Mouse (Mus musculus): ENCODE measurements around the gene Tnrc6b. TPM values are rescaled to one million over a fixed set of nuclear protein-coding genes. Genes with fewer than 3 reads are reported as not detected.

The Tnrc6b gene
- polyA plus RNA-seq, 1 experiment from 2014 or later = 20.7 TPM

DNA sequence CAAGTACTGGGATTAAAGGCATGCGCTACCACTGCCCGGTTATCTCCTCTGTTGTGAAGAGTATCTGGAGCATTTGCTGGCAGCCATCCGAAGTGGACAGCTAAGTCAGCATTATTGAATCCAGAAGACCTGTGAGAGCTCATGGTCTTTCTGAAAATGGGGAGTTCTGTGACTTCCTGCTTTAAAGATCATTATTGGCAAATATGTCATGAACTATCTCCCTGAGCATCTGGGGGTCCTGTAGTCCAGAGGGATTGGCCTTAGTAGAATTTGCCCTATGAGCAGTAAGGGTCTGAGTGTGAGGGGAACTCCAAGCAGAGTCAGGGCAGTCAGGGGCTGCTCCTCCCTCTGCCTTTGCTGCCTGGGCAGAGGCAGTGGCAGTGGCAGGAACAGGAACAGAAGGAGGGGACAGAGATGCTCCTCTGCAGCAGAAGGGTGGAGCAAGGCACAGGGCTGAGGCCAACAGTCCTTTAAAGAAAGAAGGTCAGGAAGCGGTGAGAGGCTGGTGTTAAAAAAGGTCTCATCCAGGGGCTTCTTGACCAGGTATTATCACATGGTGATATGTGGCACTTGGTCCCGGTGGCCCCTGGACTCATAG, 69.1 kb downstream of the Tnrc6b start:
- H3K9ac ChIP-seq = no peak overlapping the region
- no peak overlapping the region for H3K4me3 ChIP-seq (replicated peaks)
- ATAC-seq = no peak
- no peaks in the 10 kb centered on the region for H3K36me3 ChIP-seq
- no peaks in the 10 kb centered on the region for H3K9me3 ChIP-seq
- H3K27ac ChIP-seq = no peak overlapping the region
- 92% methylated on average over 5 of the region's 5 CpGs for WGBS
- no peaks in the 10 kb centered on the region for H3K27me3 ChIP-seq (replicated peaks)
- H3K4me1 ChIP-seq (replicated peaks) = peaks cover 6% of the 10 kb centered on the region
- H3K4me2 ChIP-seq (replicated peaks) = no peak overlapping the region

DNA sequence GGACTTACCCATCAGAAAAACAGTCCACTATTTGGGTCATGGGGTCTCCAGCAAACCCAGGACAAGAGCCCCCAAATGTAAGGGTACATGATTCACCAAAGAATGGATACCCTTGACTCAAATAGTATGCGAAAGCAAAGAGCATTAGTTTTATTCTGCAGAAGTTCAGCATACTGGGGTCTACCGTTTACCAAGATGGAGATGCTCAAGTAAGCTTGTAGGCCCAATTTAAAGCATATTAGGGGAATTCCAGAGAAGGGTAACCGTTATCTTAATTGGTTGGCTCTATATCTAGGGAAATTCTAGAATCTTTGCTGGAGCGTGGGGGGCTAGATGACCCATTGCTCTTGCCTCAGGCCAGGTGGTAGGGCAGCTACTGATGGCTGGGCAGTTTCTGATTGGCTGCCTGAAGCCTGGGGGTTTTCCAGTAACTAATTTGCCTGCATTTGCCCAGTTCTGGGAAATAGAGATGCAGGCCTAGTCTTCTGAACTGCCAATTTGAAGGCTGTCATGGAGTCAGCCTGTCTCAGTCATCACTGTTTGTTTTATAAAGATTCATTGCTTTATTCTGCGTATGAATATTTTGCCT, 70.2 kb downstream of the Tnrc6b start:
- Histone ChIP-seq H3K4me1 (replicated peaks) (peaks cover 6% of the 10 kb centered on the region), H3K4me2 (replicated peaks) (no peak overlapping the region), H3K4me3 (replicated peaks) (no peak overlapping the region), H3K9me3 (no peaks in the 10 kb centered on the region), H3K27ac (no peak overlapping the region), H3K27me3 (replicated peaks) (no peaks in the 10 kb centered on the region), H3K9ac (no peak overlapping the region), H3K36me3 (no peaks in the 10 kb centered on the region)
- ATAC-seq = no peak
- 87% methylated on average over 5 of the region's 5 CpGs for WGBS

DNA sequence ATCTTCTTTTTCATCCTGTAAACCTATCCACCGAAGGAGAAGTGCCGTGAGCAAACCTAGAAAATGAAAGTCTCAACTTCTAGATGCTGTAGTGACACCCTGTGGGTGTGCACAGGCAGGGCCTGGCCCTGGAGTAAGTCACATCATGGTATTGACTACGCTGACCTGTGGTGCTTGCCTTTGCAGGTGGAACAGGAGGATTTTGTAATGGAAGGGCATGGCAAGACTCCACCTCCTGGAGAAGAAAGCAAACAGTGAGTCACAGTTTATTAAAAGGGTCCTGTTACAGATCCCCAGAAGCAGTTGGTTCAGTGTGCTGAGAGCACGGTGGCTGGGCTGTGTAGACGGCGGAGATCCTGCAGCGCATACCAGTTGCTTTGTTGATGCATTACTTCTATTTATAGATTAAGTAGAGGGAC, 73.4 kb downstream of the Tnrc6b start:
- Histone ChIP-seq H3K27me3 (replicated peaks) (no peaks in the 10 kb centered on the region), H3K4me1 (replicated peaks) (peaks cover 6% of the 10 kb centered on the region), H3K4me2 (replicated peaks) (peak overlapping the region; percentile 24; the same call in 1 of the 2 replicates), H3K9me3 (no peaks in the 10 kb centered on the region), H3K4me3 (replicated peaks) (no peak overlapping the region), H3K36me3 (no peaks in the 10 kb centered on the region), H3K9ac (no peak overlapping the region), H3K27ac (no peak overlapping the region)
- 32% methylated on average over 7 of the region's 7 CpGs for WGBS
- peak; percentile 91 for ATAC-seq

DNA sequence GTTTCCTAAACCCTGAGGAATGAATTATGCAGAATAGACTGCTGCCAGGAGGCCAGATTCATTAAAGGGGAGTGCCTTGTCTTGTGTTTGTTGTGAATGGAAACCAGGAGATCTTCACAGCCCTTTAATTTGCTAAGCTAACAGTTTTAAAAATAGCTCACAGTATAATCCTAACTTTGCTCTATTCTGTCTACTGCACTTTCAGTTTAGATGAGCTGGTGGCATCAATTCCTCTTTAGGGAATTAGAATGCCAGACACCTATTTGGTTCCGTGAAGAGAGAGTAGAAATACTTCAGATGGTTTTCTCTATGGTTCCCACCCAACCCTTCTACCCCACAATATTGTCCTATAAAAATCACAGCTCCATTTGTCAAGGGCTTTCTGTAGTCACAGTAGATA, 74.6 kb downstream of the Tnrc6b start:
- no peak overlapping the region for H3K4me2 ChIP-seq (replicated peaks)
- H3K9ac ChIP-seq = no peak overlapping the region
- no peak overlapping the region for H3K27ac ChIP-seq
- no peaks in the 10 kb centered on the region for H3K36me3 ChIP-seq
- ATAC-seq = no peak
- H3K4me3 ChIP-seq (replicated peaks) = no peak overlapping the region
- no peaks in the 10 kb centered on the region for H3K9me3 ChIP-seq
- H3K27me3 ChIP-seq (replicated peaks) = no peaks in the 10 kb centered on the region
- H3K4me1 ChIP-seq (replicated peaks) = peaks cover 6% of the 10 kb centered on the region
- 76% methylated on average over 1 of the region's 1 CpGs for WGBS

DNA sequence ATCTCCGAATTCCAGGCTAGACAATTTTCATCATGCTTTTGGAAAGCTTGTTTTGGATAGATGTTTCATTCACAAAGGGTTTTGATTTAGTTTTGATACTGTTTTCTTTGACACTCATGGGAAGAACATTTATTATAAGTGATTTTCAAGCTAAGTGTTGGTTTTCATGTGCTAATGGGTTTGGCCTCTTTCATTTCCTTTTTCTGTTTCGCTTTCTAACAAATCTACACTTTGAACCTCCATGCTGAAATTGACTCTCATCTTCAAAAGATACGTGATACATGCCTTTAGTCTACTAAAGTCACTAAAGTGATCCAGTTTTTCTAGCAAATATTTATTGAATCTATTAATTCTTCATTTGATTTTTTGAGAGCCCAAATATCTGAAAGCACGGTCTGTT, 76.6 kb downstream of the Tnrc6b start:
- Histone ChIP-seq H3K4me2 (replicated peaks) (no peak overlapping the region), H3K4me3 (replicated peaks) (no peak overlapping the region), H3K9ac (no peak overlapping the region), H3K9me3 (no peaks in the 10 kb centered on the region), H3K27me3 (replicated peaks) (no peaks in the 10 kb centered on the region), H3K27ac (no peak overlapping the region), H3K36me3 (no peaks in the 10 kb centered on the region), H3K4me1 (replicated peaks) (peaks cover 6% of the 10 kb centered on the region)
- ATAC-seq = no peak
- 92% methylated on average over 4 of the region's 4 CpGs for WGBS

DNA sequence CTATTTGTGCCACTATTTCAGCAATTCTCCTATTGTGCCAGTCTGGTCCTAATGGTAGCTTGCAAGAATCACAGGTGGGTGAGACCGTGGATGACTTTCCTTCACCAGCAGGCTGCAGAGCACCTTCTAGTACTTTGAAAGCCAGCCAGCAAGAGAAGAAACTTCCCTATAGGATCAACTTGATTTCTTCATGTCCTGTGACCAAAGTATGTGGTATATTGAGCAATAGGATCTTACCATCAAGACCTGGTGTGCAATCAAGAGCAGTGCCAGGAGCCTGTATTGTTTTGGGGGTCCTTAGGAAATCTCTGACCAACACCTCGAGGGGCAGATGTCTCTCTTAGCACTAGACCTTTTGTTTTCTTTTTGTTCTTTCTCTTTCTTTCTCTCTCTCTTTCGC, 81.4 kb downstream of the Tnrc6b start:
- no peak overlapping the region for H3K4me3 ChIP-seq (replicated peaks)
- no peak overlapping the region for H3K4me2 ChIP-seq (replicated peaks)
- 79% methylated on average over 3 of the region's 3 CpGs for WGBS
- H3K36me3 ChIP-seq = no peaks in the 10 kb centered on the region
- no peak overlapping the region for H3K9ac ChIP-seq
- no peak overlapping the region for H3K27ac ChIP-seq
- H3K9me3 ChIP-seq = no peaks in the 10 kb centered on the region
- no peaks in the 10 kb centered on the region for H3K27me3 ChIP-seq (replicated peaks)
- H3K4me1 ChIP-seq (replicated peaks) = peaks cover 2% of the 10 kb centered on the region; the same call in 1 of the 2 replicates
- no peak for ATAC-seq

DNA sequence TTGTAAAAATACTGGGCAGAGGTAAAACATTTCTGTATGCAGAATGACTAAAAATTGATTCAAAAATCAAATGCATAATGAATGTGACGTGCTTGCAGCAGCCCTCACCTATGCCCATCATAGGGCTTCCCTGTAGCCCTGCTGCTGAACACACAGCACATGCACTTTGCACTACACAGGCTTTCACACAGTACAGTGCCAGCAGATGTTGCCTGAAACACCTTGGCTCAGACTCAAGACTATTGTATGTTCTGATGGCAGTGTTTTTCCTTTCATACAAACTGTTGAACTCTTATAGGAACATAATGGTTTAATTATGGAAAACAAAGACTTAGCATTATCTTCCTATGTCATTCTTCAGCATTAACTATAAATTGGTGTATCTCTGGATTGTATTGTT, 84.0 kb downstream of the Tnrc6b start:
- H3K9me3 ChIP-seq = no peaks in the 10 kb centered on the region
- no peak overlapping the region for H3K9ac ChIP-seq
- no peak overlapping the region for H3K4me3 ChIP-seq (replicated peaks)
- WGBS = 93% methylated on average over 1 of the region's 1 CpGs
- no peak overlapping the region for H3K4me2 ChIP-seq (replicated peaks)
- H3K27me3 ChIP-seq (replicated peaks) = no peaks in the 10 kb centered on the region
- no peak overlapping the region for H3K27ac ChIP-seq
- ATAC-seq = no peak
- H3K36me3 ChIP-seq = no peaks in the 10 kb centered on the region
- peaks cover 5% of the 10 kb centered on the region; the same call in 1 of the 2 replicates for H3K4me1 ChIP-seq (replicated peaks)

DNA sequence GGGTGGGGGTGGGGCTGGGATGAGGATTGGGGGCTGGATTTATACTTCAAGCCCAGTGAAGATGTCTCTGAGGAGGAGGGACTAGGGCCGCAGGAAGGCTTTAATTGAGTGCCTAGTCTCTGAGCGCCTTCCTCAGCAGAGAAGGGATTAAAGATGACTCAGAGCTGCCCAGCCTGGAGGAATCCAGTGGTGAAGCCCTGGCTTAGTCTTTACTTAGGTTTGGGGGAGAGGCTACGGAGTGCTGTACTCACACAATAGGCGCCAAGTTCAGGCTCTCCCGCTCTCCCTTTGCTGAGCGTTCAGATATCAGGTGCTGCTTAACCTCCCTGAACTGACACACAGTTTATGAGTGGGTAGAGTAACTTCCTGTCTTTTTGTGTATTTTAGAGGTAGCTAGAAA, 86.6 kb downstream of the Tnrc6b start:
- ATAC-seq = peak; percentile 79
- Histone ChIP-seq H3K4me3 (replicated peaks) (peak overlapping the region; percentile 49), H3K9me3 (no peaks in the 10 kb centered on the region), H3K9ac (peak overlapping the region; percentile 45), H3K27me3 (replicated peaks) (no peaks in the 10 kb centered on the region), H3K4me1 (replicated peaks) (peaks cover 16% of the 10 kb centered on the region), H3K4me2 (replicated peaks) (peak overlapping the region; percentile 63), H3K36me3 (no peaks in the 10 kb centered on the region), H3K27ac (peak overlapping the region; percentile 75)
- 1% methylated on average over 6 of the region's 6 CpGs for WGBS

DNA sequence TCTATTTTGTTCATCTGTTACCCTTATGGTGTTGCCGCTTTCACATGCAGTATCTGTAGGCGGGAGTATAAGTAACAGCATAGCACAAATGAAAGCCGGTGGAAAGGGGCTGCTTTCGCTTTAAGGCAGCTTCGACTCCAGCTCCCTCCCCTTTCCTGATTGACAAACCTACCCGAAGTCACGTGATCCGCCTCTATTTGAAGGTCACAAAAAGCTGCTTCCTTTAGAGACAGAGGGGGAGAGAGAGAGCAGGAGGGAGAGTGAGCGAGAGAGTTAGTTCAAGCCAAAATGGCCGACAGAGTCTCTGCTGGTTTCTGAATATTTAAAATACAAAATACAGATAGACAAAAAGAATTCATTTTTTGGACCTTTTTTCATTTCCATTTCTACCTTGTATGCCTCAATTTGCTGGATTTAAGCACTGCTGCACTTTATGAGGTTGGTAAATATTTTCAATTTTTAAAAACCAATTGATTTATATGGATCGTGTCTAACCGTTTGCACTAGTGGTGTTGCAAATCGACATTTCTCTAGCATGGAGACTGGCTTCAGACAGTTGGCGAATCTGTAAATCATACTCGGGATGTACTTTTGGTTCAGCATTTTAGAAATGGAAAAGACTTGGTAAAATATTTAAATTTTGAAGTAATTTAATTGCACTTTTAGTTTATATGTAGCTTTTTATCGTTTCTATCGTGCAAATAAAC, 87.4 kb downstream of the Tnrc6b start:
- H3K4me3 ChIP-seq (replicated peaks) = peak overlapping the region; percentile 49
- peak overlapping the region; percentile 75; the same call in 1 of the 2 replicates for H3K27ac ChIP-seq
- peak; percentile 91 for ATAC-seq
- H3K36me3 ChIP-seq = no peaks in the 10 kb centered on the region
- H3K9ac ChIP-seq = peak overlapping the region; percentile 64
- no peaks in the 10 kb centered on the region for H3K27me3 ChIP-seq (replicated peaks)
- no peaks in the 10 kb centered on the region for H3K9me3 ChIP-seq
- H3K4me2 ChIP-seq (replicated peaks) = peak overlapping the region; percentile 63
- peaks cover 16% of the 10 kb centered on the region for H3K4me1 ChIP-seq (replicated peaks)
- 0% methylated on average over 17 of the region's 17 CpGs for WGBS

DNA sequence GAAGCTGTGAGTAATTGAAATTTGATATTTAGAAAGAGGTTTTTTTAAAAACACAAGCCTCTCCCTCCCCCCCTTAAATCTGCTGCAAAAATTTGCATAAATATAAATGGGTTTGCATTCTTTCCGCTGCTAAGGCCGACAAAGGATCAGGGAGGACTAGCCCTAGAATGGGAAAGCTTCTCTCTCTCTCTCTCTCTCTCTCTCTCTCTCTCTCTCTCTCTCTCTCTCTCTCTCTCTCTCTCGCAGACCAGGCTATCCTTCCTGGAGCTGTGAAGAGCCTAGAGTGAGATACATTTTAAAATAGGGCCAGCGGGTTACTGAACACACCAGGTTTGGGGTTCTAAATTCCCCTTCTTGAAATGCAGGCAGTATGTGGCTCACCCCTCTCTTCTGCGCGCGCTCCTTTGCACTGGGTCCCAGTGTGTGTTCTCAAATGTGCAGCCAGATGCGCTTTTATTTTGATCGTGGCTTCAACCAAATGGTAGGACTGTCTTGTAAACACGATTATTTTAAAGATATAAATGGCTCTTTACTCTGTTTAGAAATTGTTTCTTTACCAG, 88.0 kb downstream of the Tnrc6b start:
- peak; percentile 58 for ATAC-seq
- 0% methylated on average over 10 of the region's 10 CpGs for WGBS
- no peaks in the 10 kb centered on the region for H3K9me3 ChIP-seq

DNA sequence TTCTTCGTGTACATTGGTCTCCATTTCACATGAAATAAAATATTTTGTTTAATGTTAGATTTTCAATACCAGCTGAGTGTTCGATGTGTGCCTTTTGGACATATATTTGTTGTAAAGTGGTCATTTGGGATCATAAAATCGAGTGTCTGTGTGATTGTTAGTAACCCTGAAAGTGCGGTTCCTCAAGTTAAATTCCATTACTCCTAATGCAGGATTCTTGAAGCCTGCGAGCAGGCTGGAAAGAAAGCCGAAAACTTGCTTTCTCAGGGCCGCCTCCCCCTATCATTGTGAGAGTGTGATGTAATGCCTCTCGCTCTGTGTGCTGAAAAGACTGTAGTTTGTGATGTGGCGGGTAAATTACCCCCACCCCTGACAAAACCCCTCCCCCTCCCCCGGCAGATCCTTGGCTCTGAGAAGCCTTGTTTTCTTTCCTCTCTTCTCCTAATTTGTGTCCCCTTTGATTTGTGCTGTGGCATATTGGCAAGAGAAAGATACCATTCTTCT, 88.6 kb downstream of the Tnrc6b start:
- H3K4me3 ChIP-seq (replicated peaks) = peak overlapping the region; percentile 49
- no peaks in the 10 kb centered on the region for H3K9me3 ChIP-seq
- H3K36me3 ChIP-seq = no peaks in the 10 kb centered on the region
- peak; percentile 66 for ATAC-seq
- H3K27me3 ChIP-seq (replicated peaks) = no peaks in the 10 kb centered on the region
- WGBS = 0% methylated on average over 10 of the region's 10 CpGs
- H3K4me1 ChIP-seq (replicated peaks) = peaks cover 16% of the 10 kb centered on the region
- H3K9ac ChIP-seq = peak overlapping the region; percentile 64
- peak overlapping the region; percentile 81; the same call in 1 of the 2 replicates for H3K27ac ChIP-seq
- H3K4me2 ChIP-seq (replicated peaks) = peak overlapping the region; percentile 66

More for the DNA sequence above, 88.0 kb downstream of the Tnrc6b start:
- Histone ChIP-seq H3K4me3 (replicated peaks) (peak overlapping the region; percentile 49), H3K27me3 (replicated peaks) (no peaks in the 10 kb centered on the region), H3K9ac (peak overlapping the region; percentile 64), H3K27ac (peak overlapping the region; percentile 81), H3K4me2 (replicated peaks) (peak overlapping the region; percentile 66), H3K36me3 (no peaks in the 10 kb centered on the region), H3K4me1 (replicated peaks) (peaks cover 16% of the 10 kb centered on the region)

DNA sequence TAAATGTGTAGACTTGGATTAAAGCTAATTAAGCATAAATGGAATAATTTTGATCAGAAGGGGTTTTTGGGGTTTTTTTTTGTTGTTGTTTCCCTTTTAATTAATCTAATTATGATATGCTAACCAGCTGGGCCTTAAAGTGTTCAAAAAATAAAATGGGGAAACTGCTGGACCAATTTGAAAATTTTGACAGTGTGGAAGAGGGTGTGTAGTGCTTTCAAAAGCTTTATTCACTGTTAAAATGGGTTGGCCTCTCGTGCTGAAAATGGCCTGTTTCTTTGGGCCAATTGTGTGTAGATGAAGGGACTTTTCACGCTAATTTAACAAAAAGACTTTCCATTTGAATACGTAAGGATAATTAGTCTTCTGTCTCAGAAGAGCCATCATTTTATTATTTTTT, 89.1 kb downstream of the Tnrc6b start:
- no peaks in the 10 kb centered on the region for H3K9me3 ChIP-seq
- H3K27me3 ChIP-seq (replicated peaks) = no peaks in the 10 kb centered on the region
- H3K36me3 ChIP-seq = no peaks in the 10 kb centered on the region
- no peak for ATAC-seq
- peak overlapping the region; percentile 64; the same call in 1 of the 2 replicates for H3K9ac ChIP-seq
- WGBS = 21% methylated on average over 3 of the region's 3 CpGs
- peaks cover 16% of the 10 kb centered on the region for H3K4me1 ChIP-seq (replicated peaks)
- H3K4me3 ChIP-seq (replicated peaks) = peak overlapping the region; percentile 49
- peak overlapping the region; percentile 66 for H3K4me2 ChIP-seq (replicated peaks)
- H3K27ac ChIP-seq = no peak overlapping the region
